Mouse (Mus musculus) embryonic fibroblast, embryonic 13.5 days (primary cell): ENCODE data around the gene S100a11. TPM values are rescaled to one million over a fixed set of nuclear protein-coding genes. Genes with fewer than 3 reads are reported as not detected.

Experiments used
- H3K27ac ChIP-seq: 2 replicates; pipeline ENCODE4 v1.5.1; 2012; ENCODE audit warnings: low read length, control low read depth, inconsistent platforms; ENCODE audit not compliant: insufficient read depth
- H3K4me1 ChIP-seq: 2 replicates; pipeline ENCODE4 v1.6.1; 2011; ENCODE audit warnings: low read length; ENCODE audit not compliant: control insufficient read depth, insufficient read depth
- H3K4me3 ChIP-seq: 2 replicates; pipeline ENCODE4 v1.5.1; 2011; ENCODE audit warnings: mild to moderate bottlenecking, control low read depth, low read length; ENCODE audit not compliant: insufficient read depth
- CTCF ChIP-seq: IDR thresholded peaks from 2 replicates; pipeline ENCODE4 v1.5.1; 2011; ENCODE audit warnings: mild to moderate bottlenecking, control low read depth, low read length, moderate library complexity, borderline replicate concordance; ENCODE audit not compliant: insufficient read depth
- POLR2A ChIP-seq: IDR thresholded peaks from 2 replicates; pipeline ENCODE4 v1.6.1; 2011; ENCODE audit warnings: low read depth, mild to moderate bottlenecking, control low read depth, low read length, moderate library complexity
- polyA plus RNA-seq: library from polyadenylated mRNA; stranded (reverse); fragments of >200 nt; gene quantifications from 2 replicates; pipeline ENCODE4 v1.2.4, GENCODE M21; 2011; ENCODE audit warnings: low read depth; ENCODE audit not compliant: missing spikeins, insufficient read length

The S100a11 gene
- polyA plus RNA-seq, 1 experiment: 1,573 TPM

DNA sequence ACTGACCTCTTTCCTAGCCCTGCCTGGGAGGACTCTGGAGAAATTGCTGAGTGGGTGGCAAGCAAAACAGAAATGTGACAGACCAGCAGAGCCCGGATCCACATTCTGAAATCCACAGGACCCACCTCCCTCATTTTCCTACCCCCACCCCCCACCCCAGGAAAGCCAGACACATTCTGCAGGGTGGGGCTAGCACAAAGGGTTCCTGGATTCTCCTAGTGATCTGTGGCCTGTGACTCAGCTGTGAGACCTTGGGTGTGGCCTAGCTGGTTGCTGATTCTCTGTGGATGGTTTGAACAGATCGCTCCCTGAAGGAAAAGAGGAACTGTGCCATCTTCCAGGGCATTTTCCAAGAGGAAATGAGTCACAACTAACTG lies 35.6 kb downstream of the S100a11 start:
- H3K4me3 ChIP-seq: peak overlapping the region; percentile 93

GRCm38 (mm10) chr3:93556599-93556998 lies 36.3 kb downstream of the S100a11 start:
- no peak for TF ChIP-seq POLR2A
- TF ChIP-seq CTCF: no peak
- peak overlapping the region; percentile 88 for H3K27ac ChIP-seq
- peaks cover 24% of the 10 kb centered on the region for H3K4me1 ChIP-seq
- H3K4me3 ChIP-seq: peak overlapping the region; percentile 93

More for the DNA sequence above, 35.6 kb downstream of the S100a11 start:
- Histone ChIP-seq H3K4me1 (peaks cover 24% of the 10 kb centered on the region), H3K27ac (peak overlapping the region; percentile 88)
- TF ChIP-seq POLR2A (peak; percentile 55; the same call in 1 of the 2 replicates), CTCF (no peak)

- peak overlapping the region; percentile 24; the same call in 1 of the 2 replicates for H3K4me3 ChIP-seq
These were observed 37.2 kb downstream of the S100a11 start for GRCm38 (mm10) chr3:93557471-93557870.

GRCm38 (mm10) chr3:93559961-93560360 lies 39.7 kb downstream of the S100a11 start:
- Histone ChIP-seq H3K4me1 (peaks cover 15% of the 10 kb centered on the region), H3K4me3 (no peak overlapping the region)

More at GRCm38 (mm10) chr3:93557471-93557870, 37.2 kb downstream of the S100a11 start:
- TF ChIP-seq CTCF (no peak), POLR2A (no peak)
- no peak overlapping the region for H3K27ac ChIP-seq
- peaks cover 22% of the 10 kb centered on the region for H3K4me1 ChIP-seq

GRCm38 (mm10) chr3:93562372-93562771 lies 42.1 kb downstream of the S100a11 start:
- no peak for TF ChIP-seq POLR2A
- TF ChIP-seq CTCF: no peak
- peaks cover 15% of the 10 kb centered on the region for H3K4me1 ChIP-seq
- no peak overlapping the region for H3K27ac ChIP-seq
- H3K4me3 ChIP-seq: no peak overlapping the region

More at GRCm38 (mm10) chr3:93559961-93560360, 39.7 kb downstream of the S100a11 start:
- no peak overlapping the region for H3K27ac ChIP-seq
- no peak for TF ChIP-seq CTCF
- no peak for TF ChIP-seq POLR2A

DNA sequence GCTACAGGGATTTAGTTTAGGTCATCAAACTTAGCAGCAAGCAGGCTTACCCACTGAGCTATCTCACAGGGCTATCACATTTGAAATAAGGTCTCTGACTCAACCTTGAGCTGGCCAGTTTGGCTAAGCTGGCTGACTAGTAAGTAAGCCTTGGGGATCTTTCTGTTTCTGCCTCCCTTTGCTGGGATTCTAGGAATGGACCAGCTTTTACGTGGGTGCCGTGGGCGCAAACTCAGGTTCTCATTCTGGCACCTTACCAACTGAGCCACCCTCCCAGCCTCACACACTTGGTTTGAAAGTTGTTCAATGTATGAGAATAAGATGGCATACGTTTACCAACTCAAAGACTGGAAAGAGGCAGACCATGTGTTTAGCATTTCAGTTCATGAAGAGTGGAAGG lies 42.9 kb downstream of the S100a11 start:
- TF ChIP-seq CTCF (no peak), POLR2A (no peak)
- no peak overlapping the region for H3K4me3 ChIP-seq
- H3K4me1 ChIP-seq: peaks cover 19% of the 10 kb centered on the region
- no peak overlapping the region for H3K27ac ChIP-seq

GRCm38 (mm10) chr3:93566892-93567291 lies 46.6 kb downstream of the S100a11 start:
- H3K27ac ChIP-seq: no peak overlapping the region
- TF ChIP-seq POLR2A: no peak
- TF ChIP-seq CTCF: no peak
- H3K4me3 ChIP-seq: no peak overlapping the region
- peaks cover 8% of the 10 kb centered on the region for H3K4me1 ChIP-seq

DNA sequence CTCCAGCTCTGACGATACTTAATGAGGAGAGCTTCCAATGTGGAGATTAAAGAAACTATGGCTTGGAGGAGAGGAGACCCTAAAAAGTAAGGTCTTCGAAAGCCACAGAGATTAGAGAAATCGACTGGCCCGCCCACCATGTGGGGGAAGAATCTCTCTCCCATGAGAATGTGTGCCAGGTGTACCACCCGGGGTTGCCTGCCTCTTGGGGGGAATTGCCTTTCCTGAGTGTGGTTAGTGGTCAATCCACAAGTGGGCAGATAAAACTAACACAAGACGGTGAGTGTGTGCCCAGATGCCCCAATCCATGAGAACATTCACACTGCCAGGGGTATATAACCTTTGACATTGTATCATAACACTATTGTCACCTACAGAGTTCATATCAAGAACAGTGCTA lies 47.4 kb downstream of the S100a11 start:
- Histone ChIP-seq H3K4me1 (peaks cover 8% of the 10 kb centered on the region), H3K27ac (peak overlapping the region; percentile 53; the same call in 1 of the 2 replicates), H3K4me3 (no peak overlapping the region)
- TF ChIP-seq CTCF (no peak), POLR2A (no peak)

DNA sequence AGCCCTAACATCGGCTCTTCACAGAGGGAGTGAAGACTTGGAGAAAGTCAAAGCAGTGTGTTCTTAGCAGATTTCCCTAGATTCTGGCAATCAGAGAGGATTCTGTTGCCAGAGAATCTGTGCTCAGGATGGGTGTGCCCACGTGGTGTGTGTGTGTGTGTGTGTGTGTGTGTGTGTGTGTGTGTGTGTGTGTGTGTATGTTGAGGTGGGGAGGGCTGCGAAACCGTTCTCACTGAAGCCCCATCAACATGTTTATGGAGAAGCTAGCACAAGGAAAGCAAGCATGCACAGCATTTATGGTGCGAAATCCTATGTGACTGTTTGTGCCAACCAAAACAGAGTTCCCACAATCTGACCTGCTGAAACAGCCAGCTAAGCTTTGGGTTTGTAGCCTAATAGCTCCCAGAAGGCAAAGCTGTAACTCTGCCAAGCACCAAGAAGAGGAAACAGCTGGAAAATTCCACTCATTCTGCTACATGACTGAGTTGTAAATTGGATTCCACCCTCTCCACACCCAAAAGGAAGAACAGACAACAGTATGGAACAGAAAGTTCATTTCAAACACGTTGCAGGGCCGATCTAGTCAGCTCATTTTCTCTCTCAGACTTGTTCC lies 48.2 kb downstream of the S100a11 start:
- TF ChIP-seq CTCF: no peak
- no peak for TF ChIP-seq POLR2A
- peak overlapping the region; percentile 94 for H3K27ac ChIP-seq
- H3K4me3 ChIP-seq: no peak overlapping the region
- peaks cover 8% of the 10 kb centered on the region for H3K4me1 ChIP-seq

GRCm38 (mm10) chr3:93569046-93569445 lies 48.8 kb downstream of the S100a11 start:
- no peak overlapping the region for H3K4me3 ChIP-seq
- TF ChIP-seq POLR2A (no peak), CTCF (no peak)
- peak overlapping the region; percentile 94 for H3K27ac ChIP-seq
- peaks cover 8% of the 10 kb centered on the region for H3K4me1 ChIP-seq
